Mouse (Mus musculus) embryonic fibroblast, embryonic 13.5 days (primary cell): ENCODE measurements at regions not wholly inside any gene's neighbourhood (a gene's known extent, or its start where the extent isn't known, plus 50 kb on each side); places are given as distances from the start of the nearest gene placed in this dataset.

Experiments used
- H3K27ac ChIP-seq: 2 replicates; pipeline ENCODE4 v1.5.1; 2012; ENCODE audit warnings: low read length, control low read depth, inconsistent platforms; ENCODE audit not compliant: insufficient read depth
- H3K4me1 ChIP-seq: 2 replicates; pipeline ENCODE4 v1.6.1; 2011; ENCODE audit warnings: low read length; ENCODE audit not compliant: control insufficient read depth, insufficient read depth
- H3K4me3 ChIP-seq: 2 replicates; pipeline ENCODE4 v1.5.1; 2011; ENCODE audit warnings: mild to moderate bottlenecking, control low read depth, low read length; ENCODE audit not compliant: insufficient read depth
- CTCF ChIP-seq: IDR thresholded peaks from 2 replicates; pipeline ENCODE4 v1.5.1; 2011; ENCODE audit warnings: mild to moderate bottlenecking, control low read depth, low read length, moderate library complexity, borderline replicate concordance; ENCODE audit not compliant: insufficient read depth
- POLR2A ChIP-seq: IDR thresholded peaks from 2 replicates; pipeline ENCODE4 v1.6.1; 2011; ENCODE audit warnings: low read depth, mild to moderate bottlenecking, control low read depth, low read length, moderate library complexity

DNA sequence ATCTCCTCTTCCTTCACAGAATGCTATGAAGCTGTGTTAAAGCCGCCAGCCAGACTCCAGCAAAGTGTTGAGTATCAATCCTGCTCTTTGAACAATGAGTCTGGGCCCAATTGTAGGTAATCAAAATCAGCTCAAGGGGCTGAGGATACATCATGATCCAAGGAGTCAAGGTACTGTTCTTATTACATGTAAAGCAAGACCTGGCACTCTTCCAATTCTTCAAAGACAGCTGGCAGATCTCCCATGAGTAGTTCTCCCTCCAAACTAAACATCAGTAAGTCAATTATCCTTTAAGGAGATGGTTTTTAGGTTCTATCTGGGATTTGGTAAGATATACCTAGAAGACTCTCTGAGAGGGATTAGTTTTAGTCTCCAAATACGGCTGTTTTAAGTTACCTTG lies 76.5 kb upstream of the Pard3b start:
- H3K27ac ChIP-seq = no peak overlapping the region
- H3K4me3 ChIP-seq = no peak overlapping the region
- no peaks in the 10 kb centered on the region for H3K4me1 ChIP-seq
- TF ChIP-seq CTCF = no peak
- no peak for TF ChIP-seq POLR2A

DNA sequence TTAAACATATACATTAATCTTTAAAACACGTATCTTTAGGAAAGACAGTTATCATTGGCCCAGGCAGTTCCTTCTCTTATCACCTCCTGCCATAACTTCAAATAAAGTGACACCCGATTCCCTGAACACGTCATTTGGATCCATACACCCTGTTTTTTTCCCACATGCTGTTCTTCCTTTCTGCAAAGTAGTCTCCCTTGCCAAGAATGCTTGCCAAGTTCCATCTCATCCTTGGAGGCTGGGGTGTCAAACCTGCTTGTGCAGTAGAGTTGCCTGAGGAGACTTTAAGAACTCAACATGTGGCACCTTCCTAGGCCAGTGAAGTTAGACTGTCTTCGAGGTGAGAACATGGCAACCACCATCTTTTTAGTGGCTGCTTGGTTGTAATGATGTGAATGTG lies 73.2 kb upstream of the Pard3b start:
- H3K4me1 ChIP-seq = no peaks in the 10 kb centered on the region
- TF ChIP-seq CTCF (no peak), POLR2A (no peak)
- no peak overlapping the region for H3K4me3 ChIP-seq
- H3K27ac ChIP-seq = no peak overlapping the region

DNA sequence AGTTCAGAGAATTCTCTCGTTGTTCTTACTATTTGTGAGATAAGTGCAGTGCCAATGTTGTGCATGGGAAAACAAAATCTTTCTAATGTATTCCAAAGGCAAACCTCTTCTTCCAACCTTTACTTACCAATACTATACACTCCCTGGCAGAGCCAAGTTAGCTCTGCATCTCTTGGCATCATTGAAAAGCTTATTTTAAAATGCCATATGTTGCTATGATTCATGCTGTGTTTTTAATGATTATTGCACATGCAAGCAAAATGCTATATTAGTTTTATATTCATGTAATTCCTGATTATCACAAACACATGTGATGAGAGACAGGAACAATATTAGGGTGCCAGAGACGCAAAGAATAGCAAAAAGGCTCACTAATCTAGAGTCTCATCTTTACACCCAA lies 64.3 kb upstream of the Pard3b start:
- no peak overlapping the region for H3K27ac ChIP-seq
- no peak for TF ChIP-seq CTCF
- TF ChIP-seq POLR2A = no peak
- H3K4me3 ChIP-seq = no peak overlapping the region
- no peaks in the 10 kb centered on the region for H3K4me1 ChIP-seq

DNA sequence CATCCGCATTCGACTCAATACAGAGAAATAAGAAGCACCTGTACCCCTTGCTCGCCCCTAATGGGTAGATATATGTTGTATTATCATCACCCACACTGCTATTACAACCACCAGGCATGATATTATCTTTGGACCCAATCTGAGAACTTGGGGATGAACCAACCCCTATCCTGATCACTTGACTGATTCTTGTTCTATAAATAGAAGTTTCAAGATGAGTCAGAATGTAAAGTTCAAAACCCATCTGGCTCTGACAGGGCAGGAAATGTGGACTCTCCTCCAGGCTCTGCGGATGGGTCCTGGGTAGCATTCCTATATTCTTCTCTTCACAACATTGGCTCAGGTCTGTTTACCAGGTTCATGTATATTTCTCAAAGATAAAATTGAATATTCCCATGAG lies 61.9 kb upstream of the Pard3b start:
- H3K4me3 ChIP-seq = no peak overlapping the region
- no peak overlapping the region for H3K27ac ChIP-seq
- no peak for TF ChIP-seq POLR2A
- no peak for TF ChIP-seq CTCF
- H3K4me1 ChIP-seq = no peaks in the 10 kb centered on the region

DNA sequence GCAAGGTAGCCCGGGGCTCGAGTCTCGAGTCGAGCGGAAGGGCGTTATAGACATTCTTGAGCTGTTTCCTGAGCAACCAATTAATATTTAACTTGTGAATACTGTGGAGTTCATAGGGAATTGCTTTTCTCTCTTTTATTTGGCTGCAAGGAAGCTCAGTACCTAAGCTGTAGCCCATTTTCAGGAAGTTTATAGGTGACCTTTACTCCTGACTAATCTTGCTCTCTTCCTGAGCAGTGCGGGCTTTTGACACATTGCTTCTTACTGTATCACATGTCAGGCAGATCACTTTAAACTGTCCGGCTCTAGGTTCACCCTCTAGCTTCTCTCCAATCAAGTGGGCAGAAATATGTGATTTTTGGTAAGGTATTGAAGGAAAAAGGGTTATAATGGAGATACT lies 51.4 kb upstream of the Pard3b start:
- H3K4me1 ChIP-seq = no peaks in the 10 kb centered on the region
- no peak overlapping the region for H3K4me3 ChIP-seq
- TF ChIP-seq POLR2A (no peak), CTCF (no peak)
- no peak overlapping the region for H3K27ac ChIP-seq
